Mouse (Mus musculus): ENCODE data around the gene Gm10198.

Gm10198 gene

GRCm38 (mm10) chr13:111592485-111592884, at the start of gene Gm10198:
Gene Gm10198 (plus strand): TSS chr13:111592785.
- no peak for DNase-seq

GRCm38 (mm10) chr13:111545286-111545685, 47.3 kb upstream of the Gm10198 start:
- no peak for DNase-seq

- DNase-seq: no peak
These were observed 39.8 kb upstream of the Gm10198 start for GRCm38 (mm10) chr13:111552769-111553168.

- no peak for DNase-seq
These were observed 39.4 kb upstream of the Gm10198 start for GRCm38 (mm10) chr13:111553182-111553581.

GRCm38 (mm10) chr13:111553941-111554340, 38.6 kb upstream of the Gm10198 start:
- no peak for DNase-seq

GRCm38 (mm10) chr13:111555333-111555732, 37.3 kb upstream of the Gm10198 start:
- peak; percentile 15 for DNase-seq

- no peak for DNase-seq
These were observed 36.2 kb upstream of the Gm10198 start for GRCm38 (mm10) chr13:111556375-111556774.

GRCm38 (mm10) chr13:111560152-111560551, 32.4 kb upstream of the Gm10198 start:
- DNase-seq: no peak

- no peak for DNase-seq
These were observed 30.0 kb upstream of the Gm10198 start for GRCm38 (mm10) chr13:111562595-111562994.

GRCm38 (mm10) chr13:111574196-111574595, 18.4 kb upstream of the Gm10198 start:
- DNase-seq: peak; percentile 37

GRCm38 (mm10) chr13:111577177-111577576, 15.4 kb upstream of the Gm10198 start:
- DNase-seq: no peak

GRCm38 (mm10) chr13:111580054-111580453, 12.5 kb upstream of the Gm10198 start:
- DNase-seq: no peak

- no peak for DNase-seq
These were observed 5.5 kb downstream of the Gm10198 start for GRCm38 (mm10) chr13:111598111-111598510.

GRCm38 (mm10) chr13:111601383-111601782, 8.8 kb downstream of the Gm10198 start:
- DNase-seq: no peak

GRCm38 (mm10) chr13:111604826-111605225, 12.2 kb downstream of the Gm10198 start:
- DNase-seq: no peak

GRCm38 (mm10) chr13:111616168-111617125, 23.9 kb downstream of the Gm10198 start:
- DNase-seq: no peak

GRCm38 (mm10) chr13:111620433-111620832, 27.8 kb downstream of the Gm10198 start:
- peak; percentile 16 for DNase-seq

- DNase-seq: no peak
These were observed 29.8 kb downstream of the Gm10198 start for GRCm38 (mm10) chr13:111622425-111622824.

GRCm38 (mm10) chr13:111623112-111623511, 30.5 kb downstream of the Gm10198 start:
- no peak for DNase-seq

- DNase-seq: no peak
These were observed 31.5 kb downstream of the Gm10198 start for GRCm38 (mm10) chr13:111624115-111624514.

- DNase-seq: no peak
These were observed 41.9 kb downstream of the Gm10198 start for GRCm38 (mm10) chr13:111634163-111635160.

- DNase-seq: no peak
These were observed 47.7 kb downstream of the Gm10198 start for GRCm38 (mm10) chr13:111640319-111640718.
